Mouse (Mus musculus): ENCODE results near the gene Erich6. TPM values are rescaled to one million over a fixed set of nuclear protein-coding genes. Genes with fewer than 3 reads are reported as not detected.

The Erich6 gene
- total RNA-seq, 2 experiments from 2014 or later = not detected

Other genes with a start within 250 kb of the Erich6 start
- 7.7 and 9.8 TPM in 2 replicates for gene Tsc22d2, start 222.5 kb downstream of the Erich6 start, total RNA-seq (2015; ENCODE audit: low replicate concordance)
- gene Tsc22d2, start 222.5 kb downstream of the Erich6 start, total RNA-seq (2017; ENCODE audit: low replicate concordance) = 12.1 and 16.5 TPM in 2 replicates
- 53.5 and 72.8 TPM in 2 replicates for gene Eif2a, start 111.4 kb downstream of the Erich6 start, total RNA-seq (2015; ENCODE audit: low replicate concordance)
- 20.9 and 26.5 TPM in 2 replicates for gene Eif2a, start 111.4 kb downstream of the Erich6 start, total RNA-seq (2017; ENCODE audit: low replicate concordance)
- gene Serp1, start 111.3 kb downstream of the Erich6 start, total RNA-seq (2015; ENCODE audit: low replicate concordance) = 39.8 and 39.9 TPM in 2 replicates
- gene Serp1, start 111.3 kb downstream of the Erich6 start, total RNA-seq (2017; ENCODE audit: low replicate concordance) = 35.8 and 40.0 TPM in 2 replicates
- 79.7 and 85.5 TPM in 2 replicates for gene Selenot, start 60.6 kb downstream of the Erich6 start, total RNA-seq (2015; ENCODE audit: low replicate concordance)
- 109 and 119 TPM in 2 replicates for gene Selenot, start 60.6 kb downstream of the Erich6 start, total RNA-seq (2017; ENCODE audit: low replicate concordance)
- gene Siah2, start 55.2 kb upstream of the Erich6 start, total RNA-seq (2015; ENCODE audit: low replicate concordance) = 0.84 and 5.0 TPM in 2 replicates
- gene Siah2, start 55.2 kb upstream of the Erich6 start, total RNA-seq (2017; ENCODE audit: low replicate concordance) = 1.5 and 2.1 TPM in 2 replicates
- not detected in 2 replicates for gene Mindy4b-ps, start 185.1 kb upstream of the Erich6 start, total RNA-seq (2015; ENCODE audit: low replicate concordance)
- 0.14 TPM in 1 of 2 replicates, not detected in the other for gene Mindy4b-ps, start 185.1 kb upstream of the Erich6 start, total RNA-seq (2017; ENCODE audit: low replicate concordance)
- not detected in 2 replicates for gene Clrn1, start 248.1 kb upstream of the Erich6 start, total RNA-seq (2015; ENCODE audit: low replicate concordance)
- gene Clrn1, start 248.1 kb upstream of the Erich6 start, total RNA-seq (2017; ENCODE audit: low replicate concordance) = not detected in 2 replicates

Measured in erythroblast, adult 5-6 weeks (primary cell).